Mouse (Mus musculus): ENCODE measurements at regions not wholly inside any gene's neighbourhood (a gene's known extent, or its start where the extent isn't known, plus 50 kb on each side); places are given as distances from the start of the nearest gene placed in this dataset.
A peak's percentile ranks its signal among the peaks of the same experiment; 100 is the strongest.
"Not testable (repeated sequence)": the region's sequence is repeated elsewhere in the genome, so short reads cannot be mapped to it uniquely, and the experiment has no call there.

- DNase-seq = no peak
Observed at GRCm38 (mm10) chr2:44513080-44513724, 414.3 kb downstream of the Gtdc1 start.

GRCm38 (mm10) chr2:44512334-44512733 lies 415.1 kb downstream of the Gtdc1 start:
- DNase-seq = peak in 1 of 2 experiments; percentile 28

DNA sequence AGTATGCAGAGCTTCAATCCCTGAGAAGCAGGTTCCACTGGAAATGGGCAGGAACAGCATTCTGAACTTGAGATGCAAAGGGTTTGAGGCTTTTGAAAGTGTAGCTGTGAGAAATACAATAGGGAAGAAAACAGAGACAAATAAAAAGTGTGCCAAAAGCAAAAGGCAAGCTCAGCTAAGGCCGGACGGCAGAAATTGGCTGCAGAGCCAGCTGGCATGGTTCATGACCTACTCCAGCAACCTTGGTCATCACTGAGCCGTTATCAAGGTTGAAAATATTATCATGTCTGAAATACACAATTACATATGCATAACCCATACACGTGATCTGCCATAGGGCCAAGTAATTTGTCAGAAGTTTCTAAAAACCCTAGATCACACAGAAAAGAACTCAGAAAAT lies 418.4 kb downstream of the Gtdc1 start:
- peak in 1 of 2 experiments; percentile 10 for DNase-seq

- DNase-seq = peak; percentile 51 to 75
Observed at GRCm38 (mm10) chr2:44504273-44504672, 423.2 kb downstream of the Gtdc1 start.

DNA sequence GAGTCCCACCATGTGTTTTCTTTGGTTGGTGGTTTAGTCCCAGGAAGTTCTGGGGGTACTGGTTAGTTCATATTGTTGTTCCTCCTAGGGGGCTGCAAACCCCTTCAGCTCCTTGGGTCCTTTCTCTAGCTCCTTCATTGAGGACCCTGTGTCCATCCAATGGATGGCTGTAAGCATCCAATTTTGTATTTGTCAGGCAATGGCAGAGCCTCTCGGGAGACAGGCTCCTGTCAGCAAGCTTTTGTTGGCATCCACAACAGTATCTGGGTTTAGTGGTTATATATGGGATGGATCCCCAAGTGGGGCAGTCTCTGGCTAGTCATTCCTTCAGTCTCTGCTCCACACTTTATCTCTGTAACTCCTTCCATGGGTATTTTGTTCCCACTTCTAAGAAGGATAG lies 436.7 kb downstream of the Gtdc1 start:
- DNase-seq = not testable (repeated sequence)

- DNase-seq = no peak
Observed at GRCm38 (mm10) chr2:44490230-44490629, 437.2 kb downstream of the Gtdc1 start.

DNA sequence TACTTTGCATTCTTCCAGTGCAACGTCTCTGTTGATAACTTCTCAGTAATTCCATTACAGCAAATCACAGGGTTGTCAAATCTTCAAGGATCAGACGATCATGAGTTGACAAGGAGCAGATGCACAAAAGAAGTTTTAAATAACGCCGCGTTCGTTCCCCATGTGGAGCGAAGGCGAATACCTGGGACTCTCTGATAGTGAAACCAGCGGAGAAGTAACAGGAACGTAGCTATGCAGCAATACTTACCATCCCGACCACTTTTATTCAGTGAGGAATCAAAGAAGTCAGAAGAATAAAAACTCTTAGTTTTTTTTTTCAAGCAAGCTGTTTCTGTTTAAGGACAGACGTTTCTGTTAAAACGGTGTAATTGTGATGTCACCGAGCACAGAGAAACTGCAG lies 441.6 kb downstream of the Gtdc1 start:
- no peak for DNase-seq

DNA sequence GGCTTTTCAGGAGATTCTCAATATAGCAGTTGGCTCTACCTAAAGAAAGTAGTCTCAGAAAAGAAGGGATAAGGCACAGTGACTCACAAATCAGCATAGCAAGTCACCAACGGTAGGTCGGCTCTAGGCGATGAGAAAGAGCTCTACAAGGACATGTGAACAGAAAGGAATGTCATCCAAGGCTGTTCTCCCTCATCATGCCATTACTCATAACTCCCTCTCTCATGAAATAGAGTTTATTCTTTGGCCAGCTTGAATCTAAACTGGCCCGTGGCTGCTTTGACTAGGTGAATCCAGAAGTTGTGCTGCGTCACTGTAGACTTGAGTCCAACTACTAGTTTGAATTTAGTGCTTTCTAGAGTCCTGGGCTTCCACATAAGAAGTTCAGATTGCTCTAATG lies 447.7 kb downstream of the Gtdc1 start:
- DNase-seq = no peak

DNA sequence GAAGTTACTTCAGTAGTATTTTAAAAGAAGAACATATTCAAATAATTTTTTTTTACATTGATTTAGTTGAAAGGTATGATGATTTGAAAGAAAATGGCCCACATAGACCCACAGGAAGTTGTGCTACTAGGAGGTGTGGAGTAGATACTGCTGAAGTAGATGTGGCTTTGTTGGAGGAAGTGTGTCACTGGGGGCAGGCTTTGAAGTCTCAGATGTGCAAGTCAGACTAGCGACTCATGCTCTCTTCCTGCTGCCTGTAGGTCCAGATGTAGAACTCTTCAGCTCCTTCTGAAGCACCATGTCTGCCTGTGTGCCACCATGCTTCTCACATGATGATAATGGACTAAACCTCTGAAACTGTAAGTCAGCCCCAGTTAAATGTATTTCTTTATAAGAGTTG lies 452.0 kb downstream of the Gtdc1 start:
- DNase-seq = no peak

DNA sequence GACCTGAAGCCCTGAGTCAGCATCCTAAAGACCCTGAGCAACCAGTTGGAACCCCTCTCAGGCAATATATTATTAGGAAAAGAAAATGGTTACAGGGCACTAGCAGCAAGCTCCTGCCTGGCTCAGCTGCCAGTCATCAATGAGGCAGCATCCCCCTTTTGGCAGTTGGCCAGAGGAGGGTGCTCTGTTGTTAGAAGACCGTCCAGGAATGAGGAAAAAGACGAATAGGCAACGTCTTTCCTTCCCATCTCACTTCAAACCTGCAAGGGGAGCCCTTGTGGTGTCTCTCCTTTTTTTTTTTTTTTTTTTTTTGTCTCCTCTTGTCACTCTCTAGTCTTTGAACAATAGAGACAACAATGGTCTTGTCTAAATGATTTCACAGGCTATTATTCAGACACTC lies 452.8 kb downstream of the Gtdc1 start:
- peak in 1 of 2 experiments; percentile 4 for DNase-seq

- DNase-seq = no peak
Observed at GRCm38 (mm10) chr2:44471381-44471780, 456.1 kb downstream of the Gtdc1 start.

DNA sequence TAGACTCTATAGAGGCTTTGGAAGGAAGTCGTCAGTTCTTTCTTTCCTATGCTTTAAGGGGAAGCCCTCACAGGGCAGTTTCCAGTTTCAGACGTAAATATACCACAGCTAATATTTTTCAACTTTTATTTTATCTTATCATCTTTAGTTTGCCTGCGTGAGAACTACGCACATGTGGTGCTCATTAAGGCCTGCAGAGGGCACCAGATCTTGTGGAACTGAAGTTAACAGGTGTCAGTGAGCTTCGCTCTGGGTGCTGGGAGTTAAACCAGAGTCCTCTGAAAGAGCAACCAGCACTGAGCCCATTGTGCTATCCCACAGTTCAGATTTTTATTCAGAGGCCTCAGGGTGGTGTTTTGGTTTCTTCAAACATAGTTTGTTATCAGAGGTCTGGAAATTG lies 456.5 kb downstream of the Gtdc1 start:
- DNase-seq = no peak

GRCm38 (mm10) chr2:44464631-44465030 lies 462.8 kb downstream of the Gtdc1 start:
- no peak for DNase-seq

GRCm38 (mm10) chr2:44462619-44463329 lies 464.7 kb downstream of the Gtdc1 start:
- DNase-seq = no peak

DNA sequence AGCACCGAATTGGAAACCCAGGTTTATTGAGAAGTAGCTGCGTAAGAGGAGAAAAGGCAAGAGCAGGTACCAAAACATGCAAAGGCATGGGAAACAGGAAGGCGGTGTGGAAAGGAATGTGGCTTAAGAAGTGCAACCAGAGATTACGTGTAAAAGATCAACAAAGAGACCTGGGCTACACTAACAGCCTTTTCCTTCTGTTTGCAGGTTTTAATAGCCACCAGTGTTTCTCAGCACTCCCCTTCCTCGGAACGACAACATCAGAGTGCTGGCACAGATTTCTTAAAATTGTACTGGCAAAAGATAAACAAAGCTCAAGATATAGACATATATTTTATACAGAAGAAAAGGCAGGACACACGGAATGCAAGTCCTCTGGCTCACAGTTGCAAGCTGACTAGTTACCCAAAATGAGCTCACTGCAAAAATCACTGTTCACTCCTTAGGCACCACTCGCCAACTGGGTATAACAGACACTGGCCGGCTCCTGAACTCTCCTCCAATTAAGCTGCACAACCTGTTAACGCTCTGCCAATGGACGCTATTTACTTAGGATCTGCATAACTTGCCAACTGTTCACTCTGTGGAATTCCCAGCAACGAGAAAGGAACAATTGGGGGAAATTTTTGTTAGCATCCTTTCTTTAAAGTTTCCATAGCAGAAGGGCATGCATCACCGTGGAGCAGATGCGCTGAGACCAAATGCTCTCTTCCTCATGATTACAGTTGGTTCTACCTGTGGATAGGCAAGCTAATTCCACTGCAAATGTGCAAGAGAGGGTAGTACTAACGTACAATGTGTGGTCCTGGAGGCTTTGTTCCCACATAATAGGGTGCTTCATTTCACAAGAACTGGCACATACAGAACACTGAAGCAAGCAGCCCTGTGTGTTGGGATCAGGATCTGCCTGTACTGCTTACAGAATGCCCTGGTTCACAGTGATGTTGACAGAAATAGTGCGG lies 465.9 kb downstream of the Gtdc1 start:
- no peak for DNase-seq

GRCm38 (mm10) chr2:44449471-44449870 lies 478.0 kb downstream of the Gtdc1 start:
- DNase-seq = no peak
